Comparison of ENCODE assay signal across 8 mouse cellular contexts in genomic region chr3:100685763-100686370, GRCm38 (mm10). TPM values are rescaled to one million over a fixed set of nuclear protein-coding genes. Genes with fewer than 3 reads are reported as not detected.
A peak's percentile ranks its signal among the peaks of the same experiment; 100 is the strongest.
DNase-seq lines count a peak whose midpoint lies in the region; ATAC-seq and TF ChIP-seq lines count a peak whose summit lies in the region.

No protein-coding gene starts in this region.

- peak overlapping the region; percentile 84 for H3K9ac ChIP-seq in ES-Bruce4 (ENCODE audit: low read depth, poor library complexity, severe bottlenecking)
- H3K9ac ChIP-seq in forebrain, embryonic 11.5 days (ENCODE audit: low read length), result peak overlapping the region; percentile 92
- peak overlapping the region; percentile 95 for H3K9ac ChIP-seq in heart, postnatal 0 days (replicated peaks; ENCODE audit: low read depth, low read length)
- peak overlapping the region; percentile 89 for H3K9ac ChIP-seq in lung, embryonic 15.5 days

- H3K36me3 ChIP-seq in ES-Bruce4 (ENCODE audit: control insufficient read depth, insufficient read depth, low read length, poor library complexity, severe bottlenecking), result no peaks in the 10 kb centered on the region
- no peaks in the 10 kb centered on the region for H3K36me3 ChIP-seq in forebrain, embryonic 11.5 days (ENCODE audit: control insufficient read depth, insufficient read depth, low read length)
- H3K36me3 ChIP-seq in heart, postnatal 0 days (replicated peaks; ENCODE audit: control insufficient read depth, insufficient read depth, low read length), result no peaks in the 10 kb centered on the region
- H3K36me3 ChIP-seq in lung, embryonic 15.5 days, result no peaks in the 10 kb centered on the region

- no peaks in the 10 kb centered on the region for H3K4me1 ChIP-seq in ES-Bruce4 (ENCODE audit: control insufficient read depth, insufficient read depth, low read length)
- H3K4me1 ChIP-seq in forebrain, embryonic 11.5 days (replicated peaks; ENCODE audit: control insufficient read depth, insufficient read depth, low read length), result peaks cover 3% of the 10 kb centered on the region; the same call in 1 of the 2 replicates
- peaks cover 24% of the 10 kb centered on the region; the same call in 1 of the 2 replicates for H3K4me1 ChIP-seq in heart, postnatal 0 days (ENCODE audit: control insufficient read depth, insufficient read depth)
- H3K4me1 ChIP-seq in lung, embryonic 15.5 days, result peaks cover 24% of the 10 kb centered on the region
- peaks cover 7% of the 10 kb centered on the region for H3K4me1 ChIP-seq in olfactory bulb, adult 2 months (ENCODE audit: control insufficient read depth, insufficient read depth, low read length)

- TF ChIP-seq EP300 in ES-Bruce4 (IDR thresholded peaks at IDR 0.05; ENCODE audit: insufficient read depth, low read depth, low read length), result no peak
- no peak for TF ChIP-seq EP300 in heart, postnatal 0 days (IDR thresholded peaks at IDR 0.05; ENCODE audit: low read depth)

- under 1% methylated on average over 62 of the region's 77 CpGs for WGBS in forebrain, embryonic 11.5 days
- under 1% methylated on average over 45 of the region's 77 CpGs for WGBS in heart, postnatal 0 days
- 1% methylated on average over 59 of the region's 77 CpGs for WGBS in lung, embryonic 15.5 days
- WGBS in olfactory bulb, adult 2 months, result 1% methylated on average over 77 of the region's 77 CpGs

- no peaks in the 10 kb centered on the region for H3K9me3 ChIP-seq in ES-Bruce4 (replicated peaks; ENCODE audit: control insufficient read depth, insufficient read depth, low read length, poor library complexity, severe bottlenecking)
- no peaks in the 10 kb centered on the region for H3K9me3 ChIP-seq in forebrain, embryonic 11.5 days (ENCODE audit: control insufficient read depth, low read length)
- no peaks in the 10 kb centered on the region for H3K9me3 ChIP-seq in heart, postnatal 0 days (replicated peaks; ENCODE audit: control insufficient read depth, low read length)
- no peaks in the 10 kb centered on the region for H3K9me3 ChIP-seq in lung, embryonic 15.5 days

- H3K27ac ChIP-seq in ES-Bruce4 (ENCODE audit: insufficient read depth, low read length), result no peak overlapping the region
- peak overlapping the region; percentile 97 for H3K27ac ChIP-seq in forebrain, embryonic 11.5 days (ENCODE audit: low read depth, low read length)
- peak overlapping the region; percentile 98 for H3K27ac ChIP-seq in heart, postnatal 0 days (ENCODE audit: low read depth)
- H3K27ac ChIP-seq in lung, embryonic 15.5 days, result peak overlapping the region; percentile 97
- H3K27ac ChIP-seq in olfactory bulb, adult 2 months (ENCODE audit: insufficient read depth, low read depth, low read length), result peak overlapping the region; percentile 93

- no peak for TF ChIP-seq CTCF in ES-Bruce4 (IDR thresholded peaks at IDR 0.05; ENCODE audit: low read depth, low read length)
- no peak for TF ChIP-seq CTCF in heart, postnatal 0 days (IDR thresholded peaks at IDR 0.05; ENCODE audit: low read depth)
- no peak for TF ChIP-seq CTCF in olfactory bulb, adult 2 months (IDR thresholded peaks at IDR 0.05; ENCODE audit: insufficient read depth, low read depth, low read length)

- peak; percentile 27 for DNase-seq in c-Kit-positive CD71-positive TER-119-negative erythroid progenitor cells, embryonic 14.5 days (ENCODE audit: low read depth)
- peak; percentile 87 for DNase-seq in forebrain, embryonic 11.5 days (ENCODE audit: low spot score)
- peak; percentile 57 for DNase-seq in heart, postnatal 0 days (ENCODE audit: low spot score)
- peak; percentile 58 to 85 for DNase-seq in kidney, postnatal 36 days
- peak; percentile 78 for DNase-seq in thymus, postnatal 0 days (ENCODE audit: low spot score)

- no peaks in the 10 kb centered on the region for H3K27me3 ChIP-seq in ES-Bruce4 (ENCODE audit: control insufficient read depth, insufficient read depth, low read length, poor library complexity, severe bottlenecking)
- H3K27me3 ChIP-seq in forebrain, embryonic 11.5 days (ENCODE audit: control insufficient read depth, insufficient read depth, low read length), result no peaks in the 10 kb centered on the region
- no peaks in the 10 kb centered on the region for H3K27me3 ChIP-seq in heart, postnatal 0 days (ENCODE audit: control insufficient read depth, insufficient read depth, low read length)
- H3K27me3 ChIP-seq in lung, embryonic 15.5 days, result no peaks in the 10 kb centered on the region

- peak overlapping the region; percentile 91 for H3K4me3 ChIP-seq in ES-Bruce4 (ENCODE audit: low read depth, low read length)
- peak overlapping the region; percentile 77 for H3K4me3 ChIP-seq in forebrain, embryonic 11.5 days (ENCODE audit: low read depth, low read length)
- H3K4me3 ChIP-seq in heart, postnatal 0 days (ENCODE audit: low read depth, low read length), result peak overlapping the region; percentile 85
- peak overlapping the region; percentile 86 for H3K4me3 ChIP-seq in lung, embryonic 15.5 days
- peak overlapping the region; percentile 99 for H3K4me3 ChIP-seq in olfactory bulb, adult 2 months (ENCODE audit: insufficient read depth, low read depth, low read length)

- H3K4me2 ChIP-seq in forebrain, embryonic 11.5 days (ENCODE audit: low read depth, low read length, severe bottlenecking), result peak overlapping the region; percentile 88
- peak overlapping the region; percentile 71 for H3K4me2 ChIP-seq in heart, postnatal 0 days (ENCODE audit: low read depth, low read length)
- H3K4me2 ChIP-seq in lung, embryonic 15.5 days, result peak overlapping the region; percentile 83

- no peak for TF ChIP-seq POLR2A in ES-Bruce4 (IDR thresholded peaks at IDR 0.05; ENCODE audit: insufficient read depth, low read length)
- TF ChIP-seq POLR2A in olfactory bulb, adult 2 months (IDR thresholded peaks at IDR 0.05; ENCODE audit: insufficient read depth, low read depth, low read length), result peak; percentile 66

- ATAC-seq in forebrain, embryonic 11.5 days (replicated peaks; ENCODE audit: low FRiP score), result peak; percentile 89
- ATAC-seq in heart, postnatal 0 days (ENCODE audit: insufficient read depth, low read depth), result peak; percentile 85
- peak; percentile 89 for ATAC-seq in lung, embryonic 15.5 days (ENCODE audit: borderline replicate concordance, extremely low read depth, low FRiP score, low TSS enrichment)

RNA-seq across cellular contexts. Expression of gene Man1a2, which starts 0.6 kb away (rescaled TPM):
- polyA plus RNA-seq in ES-Bruce4 (2011; ENCODE audit: insufficient read depth, insufficient read length, low read depth, missing spikeins), result 61.3 and 66.2 TPM in 2 replicates
- 61.4 and 65.1 TPM in 2 replicates for polyA plus RNA-seq in forebrain, embryonic 11.5 days (2014; fragmentation: Nextera tagmentation; extraction: Ambion mirVana)
- 16.8 and 17.7 TPM in 2 replicates for total RNA-seq in heart, postnatal 0 days (2014; rRNA removed; ENCODE audit: low replicate concordance)
- 35.0 and 39.8 TPM in 2 replicates for polyA plus RNA-seq in heart, postnatal 0 days (2015; fragmentation: Nextera tagmentation; extraction: Ambion mirVana)
- polyA plus RNA-seq in lung, embryonic 15.5 days (2015; fragmentation: Nextera tagmentation; extraction: Ambion mirVana), result 62.4 and 72.3 TPM in 2 replicates
- polyA plus RNA-seq in olfactory bulb, adult 2 months (2012; ENCODE audit: insufficient read depth, insufficient read length, low replicate concordance, missing spikeins), result not detected in 2 replicates
- polyA plus RNA-seq in thymus, postnatal 0 days (2015; fragmentation: Nextera tagmentation; extraction: Ambion mirVana), result 108 and 117 TPM in 2 replicates

Comparison
In these comparisons a context has a peak if more than half of its experiments do, and no peak if none do; other contexts are left out.
1. DNase-seq: peak in every context shown above with its lines; median percentile 87 in forebrain, embryonic 11.5 days; 78 in thymus, postnatal 0 days; 72 in kidney, postnatal 36 days; 57 in heart, postnatal 0 days; 27 in c-Kit-positive CD71-positive TER-119-negative erythroid progenitor cells, embryonic 14.5 days.